Mouse (Mus musculus) bone marrow macrophage, adult 2 months (primary cell): ENCODE measurements around the gene Aldh3a1.

ENCODE experiments used
- CTCF ChIP-seq: IDR thresholded peaks from 2 replicates; pipeline ENCODE4 v1.5.1; 2012; ENCODE audit warnings: low read depth, mild to moderate bottlenecking, low read length, moderate library complexity
- POLR2A ChIP-seq: IDR thresholded peaks from 2 replicates; pipeline ENCODE4 v1.6.1; 2012; ENCODE audit warnings: mild to moderate bottlenecking, low read depth, low read length, borderline replicate concordance

DNA sequence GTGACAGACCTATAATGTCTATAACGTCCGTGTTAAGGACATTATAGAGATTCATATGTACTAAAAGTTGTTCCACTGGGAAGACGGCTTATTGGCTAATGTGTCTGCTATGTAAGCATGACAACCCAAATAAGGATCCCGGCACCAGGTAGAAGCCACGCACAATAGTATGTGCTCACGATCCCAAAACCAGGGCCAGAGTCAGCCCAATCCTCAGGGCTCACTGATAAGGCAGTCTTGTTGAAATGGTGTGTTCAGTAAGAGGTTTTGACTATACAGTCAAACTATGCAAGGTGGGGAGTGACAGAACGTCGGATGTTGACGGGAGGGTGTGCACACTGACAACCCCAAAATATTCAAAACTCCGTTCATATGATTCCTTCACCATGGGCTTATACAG, 42.5 kb upstream of the Aldh3a1 start:
- TF ChIP-seq CTCF (no peak), POLR2A (no peak)
